Mouse (Mus musculus): ENCODE data around the gene Actr10.

- TF ChIP-seq POLR2A (IDR thresholded peaks at IDR 0.05; ENCODE audit: insufficient read length, low read depth): no peak
- no peak for TF ChIP-seq TCF3 (IDR thresholded peaks at IDR 0.05; ENCODE audit: insufficient read length, low read depth)
- no peak for TF ChIP-seq MYOG (IDR thresholded peaks at IDR 0.05; ENCODE audit: control insufficient read depth in 1 of 3, insufficient read depth in 1 of 3, insufficient read length in 2 of 3, low read depth in 2 of 3)
- TF ChIP-seq CEBPB (IDR thresholded peaks at IDR 0.05; ENCODE audit: insufficient read depth, poor library complexity, severe bottlenecking): no peak
- no peak for TF ChIP-seq TCF12 (IDR thresholded peaks at IDR 0.05; ENCODE audit: insufficient read depth, poor library complexity, severe bottlenecking)
- no peak for TF ChIP-seq MYOD1 (IDR thresholded peaks at IDR 0.05; ENCODE audit: control insufficient read depth in 1 of 3, insufficient read length in 2 of 3, low read depth in 2 of 3)
Observed at GRCm38 (mm10) chr12:70999423-70999903, 61.8 kb downstream of the Actr10 start.

All from myocyte (in vitro differentiated cells).